Mouse (Mus musculus) forebrain, embryonic 12.5 days (tissue): ENCODE results near the gene Ak6. TPM values are rescaled to one million over a fixed set of nuclear protein-coding genes. Genes with fewer than 3 reads are reported as not detected.

Source experiments
- ATAC-seq: fragments of 200-750 bp; cut with Nextera tagmentation; 2 replicates; pipeline ENCODE4 v1.8.0; 2017; ENCODE audit warnings: moderate TSS enrichment; ENCODE audit not compliant: low FRiP score
- H3K27ac ChIP-seq: fragments of 300-500 bp; sonication (generic); 2 replicates; pipeline ENCODE4 v1.5.1; 2016; ENCODE audit warnings: mild to moderate bottlenecking
- H3K27me3 ChIP-seq: fragments of 300-500 bp; sonication (generic); 2 replicates; pipeline ENCODE4 v1.6.1; 2016; ENCODE audit warnings: mild to moderate bottlenecking
- H3K36me3 ChIP-seq: fragments of 300-500 bp; sonication (generic); replicated peaks from 2 replicates; pipeline ENCODE4 v1.6.1; 2016; ENCODE audit warnings: mild to moderate bottlenecking
- H3K4me1 ChIP-seq: fragments of 300-500 bp; sonication (generic); 2 replicates; pipeline ENCODE4 v1.6.1; 2016
- H3K4me2 ChIP-seq: fragments of 300-500 bp; sonication (generic); 2 replicates; pipeline ENCODE4 v1.6.1; 2016; ENCODE audit warnings: mild to moderate bottlenecking, moderate library complexity
- H3K4me3 ChIP-seq: fragments of 300-500 bp; sonication (generic); replicated peaks from 2 replicates; pipeline ENCODE4 v1.5.1; 2016; ENCODE audit warnings: mild to moderate bottlenecking
- H3K9ac ChIP-seq: fragments of 300-500 bp; sonication (generic); 2 replicates; pipeline ENCODE4 v1.6.1; 2016; ENCODE audit warnings: mild to moderate bottlenecking
- H3K9me3 ChIP-seq: fragments of 300-500 bp; sonication (generic); 2 replicates; pipeline ENCODE4 v1.6.1; 2016
- WGBS: fragments of 180-500 bp; shearing (Covaris S2); methylation state at CpG from one replicate; pipeline ENCODE4 v1.1.7; 2016; 5-methylcytosine and 5-hydroxymethylcytosine counted together
- polyA plus RNA-seq: library from polyadenylated mRNA; unstranded; fragments of >200 nt; fragmentation: Nextera tagmentation; extraction: Ambion mirVana; gene quantifications from 2 replicates; pipeline ENCODE4 v1.2.1, GENCODE M21; 2016

Ak6 gene
- polyA plus RNA-seq, 1 experiment from 2014 or later = 315 TPM

- Histone ChIP-seq H3K4me3 (no peak overlapping the region), H3K36me3 (peaks cover 29% of the 10 kb centered on the region), H3K9ac (no peak overlapping the region), H3K4me2 (no peak overlapping the region), H3K27me3 (peaks cover 17% of the 10 kb centered on the region), H3K4me1 (peaks cover 9% of the 10 kb centered on the region), H3K27ac (no peak overlapping the region), H3K9me3 (no peaks in the 10 kb centered on the region)
- WGBS = 81% methylated on average over 13 of the region's 13 CpGs
- no peak for ATAC-seq
Measured at GRCm38 (mm10) chr13:100617583-100617982, 33.2 kb upstream of the Ak6 start.

- Histone ChIP-seq H3K27me3 (peaks cover 5% of the 10 kb centered on the region; the same call in 1 of the 2 replicates), H3K27ac (no peak overlapping the region), H3K9me3 (no peaks in the 10 kb centered on the region), H3K9ac (no peak overlapping the region), H3K36me3 (peaks cover 53% of the 10 kb centered on the region), H3K4me1 (no peaks in the 10 kb centered on the region), H3K4me2 (no peak overlapping the region), H3K4me3 (no peak overlapping the region)
- no peak for ATAC-seq
- 90% methylated on average over 4 of the region's 4 CpGs for WGBS
Measured at GRCm38 (mm10) chr13:100622241-100622640, 28.5 kb upstream of the Ak6 start.

GRCm38 (mm10) chr13:100634106-100634691, 16.6 kb upstream of the Ak6 start:
- Histone ChIP-seq H3K4me3 (no peak overlapping the region), H3K27ac (no peak overlapping the region), H3K27me3 (no peaks in the 10 kb centered on the region), H3K9me3 (no peaks in the 10 kb centered on the region), H3K36me3 (peaks cover 56% of the 10 kb centered on the region), H3K4me2 (no peak overlapping the region), H3K9ac (no peak overlapping the region), H3K4me1 (no peaks in the 10 kb centered on the region)
- 97% methylated on average over 3 of the region's 3 CpGs for WGBS
- no peak for ATAC-seq

GRCm38 (mm10) chr13:100642471-100643209, 8.1 kb upstream of the Ak6 start:
- no peak overlapping the region for H3K9ac ChIP-seq
- H3K4me2 ChIP-seq = no peak overlapping the region
- 94% methylated on average over 4 of the region's 4 CpGs for WGBS
- no peaks in the 10 kb centered on the region for H3K27me3 ChIP-seq
- H3K4me3 ChIP-seq = no peak overlapping the region
- H3K27ac ChIP-seq = no peak overlapping the region
- H3K9me3 ChIP-seq = no peaks in the 10 kb centered on the region
- no peak for ATAC-seq
- no peaks in the 10 kb centered on the region for H3K4me1 ChIP-seq
- peaks cover 64% of the 10 kb centered on the region for H3K36me3 ChIP-seq

GRCm38 (mm10) chr13:100648223-100648622, 2.6 kb upstream of the Ak6 start:
- H3K9ac ChIP-seq = no peak overlapping the region

GRCm38 (mm10) chr13:100651439-100652186, 834 bp downstream of the Ak6 start, which contains the start of gene Taf9:
Gene Taf9 (plus strand): TSS chr13:100651579.
- Histone ChIP-seq H3K4me1 (peaks cover 10% of the 10 kb centered on the region), H3K27ac (peak within 1 kb of the TSS; percentile 97), H3K9ac (peak within 1 kb of the TSS; percentile 90), H3K4me2 (peak within 1 kb of the TSS; percentile 76), H3K36me3 (peaks cover 14% of the 10 kb centered on the region; the same call in 1 of the 2 replicates), H3K9me3 (no peaks in the 10 kb centered on the region), H3K4me3 (peak within 1 kb of the TSS; percentile 93), H3K27me3 (no peaks in the 10 kb centered on the region)
- 1% methylated on average over 60 of the region's 63 CpGs for WGBS
- no peak; the same call in 1 of the 2 replicates for ATAC-seq

More at GRCm38 (mm10) chr13:100648223-100648622, 2.6 kb upstream of the Ak6 start:
- ATAC-seq = no peak
- Histone ChIP-seq H3K36me3 (peaks cover 29% of the 10 kb centered on the region), H3K4me1 (peaks cover 10% of the 10 kb centered on the region), H3K9me3 (no peaks in the 10 kb centered on the region), H3K27ac (no peak overlapping the region), H3K4me2 (no peak overlapping the region), H3K4me3 (no peak overlapping the region), H3K27me3 (no peaks in the 10 kb centered on the region)
- 95% methylated on average over 8 of the region's 8 CpGs for WGBS

- no peaks in the 10 kb centered on the region for H3K27me3 ChIP-seq
- no peak for ATAC-seq
- no peak overlapping the region for H3K4me2 ChIP-seq
- H3K27ac ChIP-seq = no peak overlapping the region
- no peaks in the 10 kb centered on the region for H3K4me1 ChIP-seq
- 94% methylated on average over 5 of the region's 5 CpGs for WGBS
- H3K36me3 ChIP-seq = peaks cover 8% of the 10 kb centered on the region; the same call in 1 of the 2 replicates
- H3K9me3 ChIP-seq = no peaks in the 10 kb centered on the region
- H3K4me3 ChIP-seq = no peak overlapping the region
- no peak overlapping the region for H3K9ac ChIP-seq
Measured at GRCm38 (mm10) chr13:100658091-100658490, 7.3 kb downstream of the Ak6 start.

- H3K27ac ChIP-seq = no peak overlapping the region
- peaks cover 17% of the 10 kb centered on the region for H3K36me3 ChIP-seq
- WGBS = 48% methylated on average over 4 of the region's 4 CpGs
- H3K4me2 ChIP-seq = no peak overlapping the region
- no peak overlapping the region for H3K4me3 ChIP-seq
- H3K9me3 ChIP-seq = no peaks in the 10 kb centered on the region
- H3K9ac ChIP-seq = no peak overlapping the region
- no peak for ATAC-seq
- no peaks in the 10 kb centered on the region for H3K4me1 ChIP-seq
- no peaks in the 10 kb centered on the region for H3K27me3 ChIP-seq
Measured at GRCm38 (mm10) chr13:100659864-100660456, 9.2 kb downstream of the Ak6 start.

GRCm38 (mm10) chr13:100669291-100670022, 18.7 kb downstream of the Ak6 start, which contains the start of gene Ccdc125:
Gene Ccdc125 (plus strand): TSS chr13:100669717.
- under 1% methylated on average over 44 of the region's 44 CpGs for WGBS
- ATAC-seq = peak; percentile 79
- H3K36me3 ChIP-seq = peaks cover 15% of the 10 kb centered on the region
- H3K4me2 ChIP-seq = peak within 1 kb of the TSS; percentile 85
- H3K4me3 ChIP-seq = peak within 1 kb of the TSS; percentile 59
- no peaks in the 10 kb centered on the region for H3K27me3 ChIP-seq
- H3K27ac ChIP-seq = no peak within 1 kb of the TSS
- H3K9ac ChIP-seq = peak within 1 kb of the TSS; percentile 60
- H3K9me3 ChIP-seq = no peaks in the 10 kb centered on the region
- peaks cover 4% of the 10 kb centered on the region; the same call in 1 of the 2 replicates for H3K4me1 ChIP-seq

GRCm38 (mm10) chr13:100670181-100670741, 19.5 kb downstream of the Ak6 start:
- Histone ChIP-seq H3K9ac (peak overlapping the region; percentile 60; the same call in 1 of the 2 replicates), H3K27me3 (no peaks in the 10 kb centered on the region), H3K4me2 (peak overlapping the region; percentile 85), H3K36me3 (peaks cover 12% of the 10 kb centered on the region), H3K4me1 (peaks cover 4% of the 10 kb centered on the region; the same call in 1 of the 2 replicates), H3K4me3 (peak overlapping the region; percentile 59), H3K9me3 (no peaks in the 10 kb centered on the region), H3K27ac (no peak overlapping the region)
- WGBS = 63% methylated on average over 9 of the region's 9 CpGs
- no peak for ATAC-seq

GRCm38 (mm10) chr13:100675936-100676635, 25.3 kb downstream of the Ak6 start:
- Histone ChIP-seq H3K4me3 (no peak overlapping the region), H3K36me3 (no peaks in the 10 kb centered on the region), H3K27ac (no peak overlapping the region), H3K9ac (no peak overlapping the region), H3K27me3 (no peaks in the 10 kb centered on the region), H3K4me2 (no peak overlapping the region), H3K4me1 (no peaks in the 10 kb centered on the region), H3K9me3 (no peaks in the 10 kb centered on the region)
- 91% methylated on average over 15 of the region's 15 CpGs for WGBS
- no peak for ATAC-seq
